Mouse (Mus musculus) spleen, adult 2 months (tissue): Measurements from ENCODE around the gene Slc6a9.

Experiments used
- CTCF ChIP-seq: fragments of 200-500 bp; IDR thresholded peaks from 2 replicates; pipeline ENCODE4 v1.5.1; 2011; ENCODE audit warnings: mild to moderate bottlenecking, inconsistent platforms; ENCODE audit not compliant: insufficient read depth, insufficient read length, insufficient replicate concordance; ENCODE audit errors: extremely low read depth
- POLR2A ChIP-seq: fragments of 200-500 bp; IDR thresholded peaks from 2 replicates; pipeline ENCODE4 v1.6.1; 2011; ENCODE audit warnings: low read depth, low read length, inconsistent platforms

GRCm38 (mm10) chr4:117908834-117909453 lies 74.6 kb downstream of the Slc6a9 start:
- TF ChIP-seq POLR2A (no peak), CTCF (no peak)
